Mouse (Mus musculus): ENCODE measurements around the gene Ctso. TPM values are rescaled to one million over a fixed set of nuclear protein-coding genes. Genes with fewer than 3 reads are reported as not detected.

The Ctso gene
- polyA plus RNA-seq, 1 experiment from 2014 or later = 11.2 TPM

- no peak overlapping the region for H3K9ac ChIP-seq (ENCODE audit: low read depth, low read length)
- ATAC-seq (ENCODE audit: low FRiP score) (no peak), DNase-seq (ENCODE audit: low spot score) (no peak)
- H3K27ac ChIP-seq (ENCODE audit: low read depth, low read length) = no peak overlapping the region
- no peak overlapping the region for H3K4me3 ChIP-seq (ENCODE audit: low read depth, low read length)
- no peaks in the 10 kb centered on the region for H3K4me1 ChIP-seq (replicated peaks; ENCODE audit: control insufficient read depth, insufficient read depth, low read length)
- H3K36me3 ChIP-seq (ENCODE audit: control insufficient read depth, insufficient read depth, low read length) = no peaks in the 10 kb centered on the region
- WGBS = 73% methylated on average over 3 of the region's 3 CpGs
- H3K4me2 ChIP-seq (replicated peaks; ENCODE audit: low read depth, low read length) = no peak overlapping the region
- H3K27me3 ChIP-seq (ENCODE audit: control insufficient read depth, insufficient read depth, low read length) = no peaks in the 10 kb centered on the region
- no peaks in the 10 kb centered on the region for H3K9me3 ChIP-seq (ENCODE audit: control insufficient read depth, low read length)
Measured at GRCm38 (mm10) chr3:81990531-81990930, 58.1 kb downstream of the Ctso start.

- H3K36me3 ChIP-seq (ENCODE audit: control insufficient read depth, insufficient read depth, low read length) = no peaks in the 10 kb centered on the region
- H3K9ac ChIP-seq (ENCODE audit: low read depth, low read length) = no peak overlapping the region
- H3K27me3 ChIP-seq (ENCODE audit: control insufficient read depth, insufficient read depth, low read length) = no peaks in the 10 kb centered on the region
- ATAC-seq (ENCODE audit: low FRiP score) (no peak), DNase-seq (ENCODE audit: low spot score) (no peak)
- H3K27ac ChIP-seq (ENCODE audit: low read depth, low read length) = no peak overlapping the region
- H3K4me3 ChIP-seq (ENCODE audit: low read depth, low read length) = no peak overlapping the region
- H3K4me2 ChIP-seq (replicated peaks; ENCODE audit: low read depth, low read length) = no peak overlapping the region
- no peaks in the 10 kb centered on the region for H3K9me3 ChIP-seq (ENCODE audit: control insufficient read depth, low read length)
- WGBS = 52% methylated on average over 4 of the region's 4 CpGs
- H3K4me1 ChIP-seq (replicated peaks; ENCODE audit: control insufficient read depth, insufficient read depth, low read length) = no peaks in the 10 kb centered on the region
Measured at GRCm38 (mm10) chr3:81995371-81995770, 63.0 kb downstream of the Ctso start.

GRCm38 (mm10) chr3:81995988-81996387 is 63.6 kb downstream of the Ctso start:
- ATAC-seq (ENCODE audit: low FRiP score) = peak; percentile 56
- WGBS = 3% methylated on average over 1 of the region's 1 CpGs
- peak; percentile 62 for DNase-seq (ENCODE audit: low spot score)

More at GRCm38 (mm10) chr3:81995988-81996387, 63.6 kb downstream of the Ctso start:
- Histone ChIP-seq H3K4me3 (ENCODE audit: low read depth, low read length) (no peak overlapping the region), H3K27ac (ENCODE audit: low read depth, low read length) (no peak overlapping the region), H3K27me3 (ENCODE audit: control insufficient read depth, insufficient read depth, low read length) (no peaks in the 10 kb centered on the region), H3K9ac (ENCODE audit: low read depth, low read length) (no peak overlapping the region), H3K36me3 (ENCODE audit: control insufficient read depth, insufficient read depth, low read length) (no peaks in the 10 kb centered on the region), H3K4me1 (replicated peaks; ENCODE audit: control insufficient read depth, insufficient read depth, low read length) (no peaks in the 10 kb centered on the region), H3K9me3 (ENCODE audit: control insufficient read depth, low read length) (no peaks in the 10 kb centered on the region), H3K4me2 (replicated peaks; ENCODE audit: low read depth, low read length) (no peak overlapping the region)

Other genes starting within 250 kb of the Ctso start
- 0.05 TPM in 1 of 2 replicates, not detected in the other for gene Tdo2, start 43.6 kb downstream of the Ctso start, polyA plus RNA-seq (2014; fragmentation: Nextera tagmentation; extraction: Ambion mirVana)
- gene Asic5, start 49.7 kb downstream of the Ctso start, polyA plus RNA-seq (2014; fragmentation: Nextera tagmentation; extraction: Ambion mirVana) = not detected in 2 replicates
- gene Gucy1b1, start 142.1 kb downstream of the Ctso start, polyA plus RNA-seq (2014; fragmentation: Nextera tagmentation; extraction: Ambion mirVana) = 10.2 and 10.7 TPM in 2 replicates
- 4.4 and 4.7 TPM in 2 replicates for gene Gucy1a1, start 213.2 kb downstream of the Ctso start, polyA plus RNA-seq (2014; fragmentation: Nextera tagmentation; extraction: Ambion mirVana)